Mouse (Mus musculus) stomach, embryonic 16.5 days (tissue): Measurements from ENCODE around the gene Fars2. TPM values are rescaled to one million over a fixed set of nuclear protein-coding genes. Genes with fewer than 3 reads are reported as not detected.
"Not testable (repeated sequence)": the region's sequence is repeated elsewhere in the genome, so short reads cannot be mapped to it uniquely, and the experiment has no call there.

Experiments used
- ATAC-seq: fragments of 200-750 bp; cut with Nextera tagmentation; 2 replicates; pipeline ENCODE4 v1.8.0; 2017; ENCODE audit warnings: moderate number of reproducible peaks, moderate TSS enrichment; ENCODE audit not compliant: insufficient read depth, low FRiP score
- H3K27ac ChIP-seq: fragments of 300-500 bp; sonication (generic); 2 replicates; pipeline ENCODE4 v1.5.1; 2014; ENCODE audit warnings: low read length
- H3K27me3 ChIP-seq: fragments of 300-500 bp; sonication (generic); 2 replicates; pipeline ENCODE4 v1.6.1; 2014; ENCODE audit warnings: low read length, control low read depth, mixed read lengths; ENCODE audit not compliant: control insufficient read depth, insufficient read depth
- H3K36me3 ChIP-seq: fragments of 300-500 bp; sonication (generic); 2 replicates; pipeline ENCODE4 v1.6.1; 2014; ENCODE audit warnings: low read length; ENCODE audit not compliant: control insufficient read depth, insufficient read depth
- H3K4me1 ChIP-seq: fragments of 300-500 bp; sonication (generic); 2 replicates; pipeline ENCODE4 v1.6.1; 2014; ENCODE audit warnings: low read length, control low read depth, mixed read lengths; ENCODE audit not compliant: control insufficient read depth, insufficient read depth
- H3K4me2 ChIP-seq: fragments of 300-500 bp; sonication (generic); 2 replicates; pipeline ENCODE4 v1.6.1; 2014; ENCODE audit warnings: low read depth, low read length, mixed read lengths
- H3K4me3 ChIP-seq: fragments of 300-500 bp; sonication (generic); replicated peaks from 2 replicates; pipeline ENCODE4 v1.5.1; 2014; ENCODE audit warnings: mild to moderate bottlenecking, low read length
- H3K9ac ChIP-seq: fragments of 300-500 bp; sonication (generic); 2 replicates; pipeline ENCODE4 v1.6.1; 2014; ENCODE audit warnings: low read length
- H3K9me3 ChIP-seq: fragments of 300-500 bp; sonication (generic); replicated peaks from 2 replicates; pipeline ENCODE4 v1.6.1; 2016; ENCODE audit warnings: low read length, control low read depth; ENCODE audit not compliant: control insufficient read depth
- WGBS: fragments of 180-500 bp; shearing (Covaris S2); extraction: QIAGEN DNeasy Blood & Tissue Kit; methylation state at CpG from one replicate; pipeline ENCODE4 v1.1.7; 2014; 5-methylcytosine and 5-hydroxymethylcytosine counted together
- polyA plus RNA-seq: library from polyadenylated mRNA; unstranded; fragments of >200 nt; fragmentation: Nextera tagmentation; extraction: Ambion mirVana; gene quantifications from 2 replicates; pipeline ENCODE4 v1.2.1, GENCODE M21; 2015

The Fars2 gene
- polyA plus RNA-seq, 1 experiment from 2014 or later: 34.6 TPM

GRCm38 (mm10) chr13:36451437-36451836 is 334.2 kb downstream of the Fars2 start:
- no peak overlapping the region for H3K4me2 ChIP-seq
- H3K4me1 ChIP-seq: no peaks in the 10 kb centered on the region
- no peaks in the 10 kb centered on the region for H3K36me3 ChIP-seq
- no peak overlapping the region for H3K9ac ChIP-seq
- H3K27ac ChIP-seq: no peak overlapping the region
- H3K27me3 ChIP-seq: no peaks in the 10 kb centered on the region
- H3K9me3 ChIP-seq: no peaks in the 10 kb centered on the region
- WGBS: 52% methylated on average over 3 of the region's 3 CpGs
- no peak overlapping the region for H3K4me3 ChIP-seq
- ATAC-seq: peak; percentile 21; the same call in 1 of the 2 replicates

DNA sequence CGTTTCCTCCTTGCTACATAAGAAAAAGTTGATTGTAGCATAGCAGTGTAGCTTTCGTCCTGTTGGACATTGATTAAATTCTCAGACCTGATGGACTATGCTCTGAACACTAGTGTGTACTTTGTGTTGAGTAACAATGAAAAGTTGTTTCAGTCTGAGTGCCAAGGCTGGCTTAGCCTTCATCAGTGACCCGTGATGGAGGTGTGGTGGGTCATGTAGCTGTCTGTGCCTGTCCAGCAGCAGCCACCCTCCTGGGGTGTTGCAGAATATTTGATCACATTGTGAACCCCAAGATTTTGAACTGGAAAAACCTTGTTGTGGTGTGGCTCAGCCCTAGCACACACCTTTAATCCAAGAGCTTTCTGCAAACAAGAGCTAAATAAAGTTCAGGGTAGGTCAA is 343.3 kb downstream of the Fars2 start:
- no peak overlapping the region for H3K27ac ChIP-seq
- whole genome bisulfite sequencing: 41% methylated on average over 3 of the region's 3 CpGs
- H3K9me3 ChIP-seq: no peaks in the 10 kb centered on the region
- H3K4me3 ChIP-seq: no peak overlapping the region
- no peak overlapping the region for H3K4me2 ChIP-seq
- no peaks in the 10 kb centered on the region for H3K36me3 ChIP-seq
- H3K27me3 ChIP-seq: no peaks in the 10 kb centered on the region
- H3K4me1 ChIP-seq: no peaks in the 10 kb centered on the region; the same call in 1 of the 2 replicates
- no peak overlapping the region for H3K9ac ChIP-seq
- no peak for ATAC-seq

DNA sequence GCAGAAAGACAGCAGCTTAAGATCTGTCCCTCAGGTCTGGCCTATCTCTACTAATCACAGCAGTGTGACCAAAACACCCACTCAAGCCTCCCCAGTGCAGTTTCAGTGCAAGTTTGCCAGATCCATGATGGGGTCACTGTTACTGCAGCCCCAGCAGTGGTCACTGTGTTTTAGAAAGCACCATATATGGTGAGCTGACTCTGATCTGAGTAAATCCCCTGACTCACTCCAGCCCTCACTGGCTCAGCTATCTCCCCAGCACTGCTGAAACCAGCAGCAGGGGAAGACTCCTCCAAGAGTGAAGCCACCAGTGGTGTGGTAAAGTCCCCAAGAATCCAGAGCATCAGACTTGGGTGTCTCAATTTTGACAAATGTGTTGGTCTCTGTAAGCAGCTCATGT is 346.5 kb downstream of the Fars2 start:
- Histone ChIP-seq H3K4me2 (no peak overlapping the region), H3K4me3 (no peak overlapping the region), H3K27me3 (no peaks in the 10 kb centered on the region), H3K27ac (no peak overlapping the region), H3K9ac (no peak overlapping the region), H3K9me3 (no peaks in the 10 kb centered on the region), H3K4me1 (peaks cover 4% of the 10 kb centered on the region), H3K36me3 (no peaks in the 10 kb centered on the region)
- ATAC-seq: no peak

GRCm38 (mm10) chr13:36466076-36466475 is 348.9 kb downstream of the Fars2 start:
- H3K27me3 ChIP-seq, H3K9ac ChIP-seq, H3K4me2 ChIP-seq, H3K36me3 ChIP-seq, H3K4me1 ChIP-seq, H3K27ac ChIP-seq, H3K4me3 ChIP-seq, H3K9me3 ChIP-seq, ATAC-seq: not testable (repeated sequence)
- 85% methylated on average over 3 of the region's 3 CpGs for WGBS

DNA sequence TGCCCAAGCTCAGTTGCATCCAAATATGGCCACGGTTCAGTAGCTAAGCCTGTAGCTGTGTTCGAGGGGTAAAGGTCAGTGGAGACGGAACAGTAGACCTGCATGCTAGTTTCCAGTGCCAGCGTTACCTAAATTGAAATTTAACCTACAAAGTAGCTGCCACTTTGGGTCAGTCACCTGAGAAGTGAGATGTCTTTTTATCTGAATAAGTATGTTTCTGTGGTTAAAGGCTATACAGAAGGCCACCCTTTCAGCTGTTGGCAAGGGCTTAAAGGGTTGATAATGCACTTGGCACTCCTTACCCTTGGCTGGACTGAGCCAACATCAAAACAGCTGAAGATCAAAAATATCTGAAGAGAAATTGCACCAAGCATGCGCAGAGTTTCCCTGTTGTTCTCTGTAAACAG is 349.3 kb downstream of the Fars2 start:
- no peaks in the 10 kb centered on the region for H3K36me3 ChIP-seq
- ATAC-seq: no peak
- no peak overlapping the region for H3K9ac ChIP-seq
- no peaks in the 10 kb centered on the region for H3K9me3 ChIP-seq
- no peaks in the 10 kb centered on the region for H3K27me3 ChIP-seq
- peaks cover 4% of the 10 kb centered on the region; the same call in 1 of the 2 replicates for H3K4me1 ChIP-seq
- no peak overlapping the region for H3K4me3 ChIP-seq
- 88% methylated on average over 5 of the region's 5 CpGs for WGBS
- no peak overlapping the region for H3K27ac ChIP-seq
- no peak overlapping the region for H3K4me2 ChIP-seq

DNA sequence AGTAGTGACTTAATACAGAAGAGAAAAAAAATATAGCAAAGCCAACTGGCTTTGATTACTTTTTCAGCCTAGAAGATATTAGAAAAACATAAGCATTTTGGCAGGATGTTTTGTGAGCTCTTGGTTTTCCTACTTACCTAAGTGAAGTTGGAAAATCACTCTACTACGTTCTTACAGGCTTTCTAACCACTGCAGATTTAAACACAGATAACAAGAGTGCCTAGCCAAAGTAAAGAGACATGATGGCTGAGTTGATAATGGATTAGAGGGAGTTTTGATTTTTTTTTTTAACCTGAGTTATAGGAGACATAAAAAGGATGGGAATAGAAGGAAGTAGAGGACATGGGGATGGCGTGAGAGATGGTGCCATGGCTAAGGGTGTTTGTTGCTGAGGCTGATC is 350.6 kb downstream of the Fars2 start:
- ATAC-seq: no peak
- no peak overlapping the region for H3K9ac ChIP-seq
- no peak overlapping the region for H3K4me3 ChIP-seq
- H3K27ac ChIP-seq: no peak overlapping the region
- H3K9me3 ChIP-seq: no peaks in the 10 kb centered on the region
- H3K27me3 ChIP-seq: no peaks in the 10 kb centered on the region
- H3K4me2 ChIP-seq: no peak overlapping the region
- WGBS: 53% methylated on average over 2 of the region's 2 CpGs
- peaks cover 4% of the 10 kb centered on the region; the same call in 1 of the 2 replicates for H3K4me1 ChIP-seq
- H3K36me3 ChIP-seq: no peaks in the 10 kb centered on the region

DNA sequence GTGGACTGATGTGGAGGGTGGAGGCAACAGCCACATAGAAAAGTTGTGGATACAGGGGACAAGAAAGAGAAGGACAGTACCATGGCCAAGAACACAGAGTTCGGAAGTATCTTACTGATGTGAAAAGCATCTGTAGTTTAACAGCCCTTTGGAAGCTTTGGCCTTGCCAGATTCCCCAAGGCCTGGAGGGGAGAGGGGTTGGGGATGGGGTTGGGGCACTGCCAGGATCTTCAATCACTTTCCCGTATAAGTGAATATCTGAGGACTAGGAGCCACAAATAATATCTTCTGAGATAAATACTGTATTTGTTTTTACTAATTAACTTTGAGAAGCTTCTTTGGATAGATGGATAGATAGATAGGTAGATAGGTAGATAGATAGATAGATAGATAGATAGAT is 351.8 kb downstream of the Fars2 start:
- no peaks in the 10 kb centered on the region for H3K27me3 ChIP-seq
- no peak for ATAC-seq
- no peak overlapping the region for H3K4me2 ChIP-seq
- H3K4me1 ChIP-seq: peaks cover 4% of the 10 kb centered on the region; the same call in 1 of the 2 replicates
- H3K4me3 ChIP-seq: no peak overlapping the region
- 75% methylated on average over 2 of the region's 2 CpGs for WGBS
- no peaks in the 10 kb centered on the region for H3K36me3 ChIP-seq
- H3K27ac ChIP-seq: no peak overlapping the region
- no peaks in the 10 kb centered on the region for H3K9me3 ChIP-seq
- no peak overlapping the region for H3K9ac ChIP-seq

- no peaks in the 10 kb centered on the region for H3K27me3 ChIP-seq
- peaks cover 4% of the 10 kb centered on the region; the same call in 1 of the 2 replicates for H3K4me1 ChIP-seq
- 77% methylated on average over 2 of the region's 2 CpGs for WGBS
- ATAC-seq: no peak
- no peaks in the 10 kb centered on the region for H3K9me3 ChIP-seq
- H3K27ac ChIP-seq: no peak overlapping the region
- H3K36me3 ChIP-seq: no peaks in the 10 kb centered on the region
- no peak overlapping the region for H3K4me2 ChIP-seq
- H3K9ac ChIP-seq: no peak overlapping the region
- H3K4me3 ChIP-seq: no peak overlapping the region
These were observed 352.4 kb downstream of the Fars2 start for GRCm38 (mm10) chr13:36469412-36470125.

DNA sequence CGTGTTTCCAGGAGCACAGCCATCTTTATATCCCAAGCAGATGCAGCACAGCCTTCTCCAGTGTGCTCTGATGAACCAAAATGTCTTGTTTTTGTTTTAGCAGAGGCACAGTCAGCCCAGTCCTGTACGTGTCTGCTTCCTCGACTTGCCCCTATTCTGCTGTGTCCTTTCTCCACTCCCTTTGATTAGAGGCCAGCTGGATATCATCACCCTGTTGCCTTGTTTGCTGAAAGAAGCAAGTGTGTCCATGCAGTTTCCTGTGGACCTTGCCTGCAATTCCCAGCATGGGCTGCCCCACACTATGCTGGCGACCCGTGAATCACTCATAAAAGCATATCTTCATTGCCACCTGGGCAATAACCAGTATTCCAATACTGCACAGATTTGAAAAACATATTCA is 360.4 kb downstream of the Fars2 start:
- H3K4me3 ChIP-seq: no peak overlapping the region
- H3K4me1 ChIP-seq: no peaks in the 10 kb centered on the region; the same call in 1 of the 2 replicates
- no peak overlapping the region for H3K27ac ChIP-seq
- H3K9me3 ChIP-seq: no peaks in the 10 kb centered on the region
- H3K36me3 ChIP-seq: no peaks in the 10 kb centered on the region
- H3K4me2 ChIP-seq: no peak overlapping the region
- no peak overlapping the region for H3K9ac ChIP-seq
- 49% methylated on average over 5 of the region's 5 CpGs for WGBS
- no peak for ATAC-seq
- H3K27me3 ChIP-seq: no peaks in the 10 kb centered on the region
